Mouse (Mus musculus): ENCODE measurements around the gene Gpatch11. TPM values are rescaled to one million over a fixed set of nuclear protein-coding genes. Genes with fewer than 3 reads are reported as not detected.

Gene Gpatch11
- total and polyA plus RNA-seq, 2 experiments from 2014 or later, result 31.9 to 49.0 TPM

DNA sequence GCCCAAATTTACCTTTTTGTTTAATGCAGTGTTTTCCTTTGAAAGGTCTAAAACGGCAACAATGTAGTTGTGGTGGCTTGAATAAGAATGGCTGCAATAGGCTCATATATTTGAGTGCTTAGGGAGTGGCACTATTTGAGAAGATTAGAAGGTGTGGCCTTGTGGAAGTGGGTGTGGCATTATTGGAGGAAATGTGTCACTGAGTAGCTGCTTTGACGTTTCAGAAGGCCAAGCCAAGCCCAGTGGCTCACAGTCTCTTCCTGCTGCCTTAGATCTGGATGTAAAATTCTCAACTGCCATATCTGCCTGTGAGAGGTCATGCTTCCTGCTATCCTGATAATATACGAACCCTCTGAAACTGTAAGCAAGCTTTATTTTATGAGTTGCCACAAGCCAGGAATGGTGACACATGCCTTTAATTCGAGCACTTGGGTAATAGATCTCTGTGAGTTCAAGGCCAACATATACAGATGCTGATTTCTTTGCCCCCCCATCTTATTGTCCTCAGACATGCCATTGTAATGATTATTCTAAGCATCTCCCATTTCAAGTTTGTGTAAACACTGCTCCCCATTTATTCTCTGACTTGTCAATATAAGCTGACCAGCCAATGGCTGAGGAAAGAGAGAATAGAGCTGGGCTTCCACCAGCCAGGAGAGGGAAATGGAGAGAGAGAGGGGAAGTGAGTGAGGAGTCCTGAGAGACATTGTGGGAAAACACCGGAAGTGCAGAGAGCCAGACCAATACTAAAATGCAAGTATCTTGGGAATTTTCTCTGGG lies 50.1 kb downstream of the Gpatch11 start:
- Histone ChIP-seq H3K36me3 (ENCODE audit: insufficient read depth, low read length) (no peaks in the 10 kb centered on the region), H3K4me1 (ENCODE audit: insufficient read depth, low read length) (no peaks in the 10 kb centered on the region), H3K4me3 (ENCODE audit: low read depth, low read length) (no peak overlapping the region), H3K9ac (replicated peaks; ENCODE audit: low read length, poor library complexity, severe bottlenecking) (no peak overlapping the region), H3K27ac (ENCODE audit: low read depth, low read length) (no peak overlapping the region), H3K27me3 (ENCODE audit: insufficient read depth, low read length) (no peaks in the 10 kb centered on the region), H3K9me3 (ENCODE audit: low read length) (no peaks in the 10 kb centered on the region), H3K4me2 (ENCODE audit: low read depth, low read length, poor library complexity, severe bottlenecking) (no peak overlapping the region)
- ATAC-seq (ENCODE audit: low FRiP score) (no peak), DNase-seq (ENCODE audit: low spot score) (no peak)
- 88% methylated on average over 5 of the region's 5 CpGs for WGBS
- no peak for TF ChIP-seq CTCF (IDR thresholded peaks at IDR 0.05)

DNA sequence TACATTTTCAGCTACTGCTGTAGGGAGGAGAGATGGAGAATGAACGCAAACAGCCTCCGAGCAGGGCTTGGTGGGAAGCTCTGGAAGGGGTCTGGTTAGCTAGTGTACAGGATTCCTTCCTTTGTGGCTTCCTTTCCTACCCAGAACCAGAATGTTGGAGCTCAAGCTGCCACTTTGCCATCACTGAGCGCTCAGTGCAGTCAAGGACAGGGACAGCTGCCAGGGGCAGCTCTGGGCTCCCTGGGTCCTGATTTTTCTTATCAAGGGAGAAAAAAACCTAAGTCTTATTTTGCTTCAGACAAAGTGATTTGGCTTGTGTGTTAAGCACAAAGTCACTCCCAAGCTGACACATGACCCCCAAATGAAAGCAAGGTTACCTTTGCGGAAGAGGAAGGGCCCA lies 53.2 kb downstream of the Gpatch11 start:
- ATAC-seq (ENCODE audit: low FRiP score) (no peak), DNase-seq (ENCODE audit: low spot score) (peak; percentile 4)
- no peak overlapping the region for H3K9ac ChIP-seq (replicated peaks; ENCODE audit: low read length, poor library complexity, severe bottlenecking)

GRCm38 (mm10) chr17:78889184-78889583 lies 53.8 kb downstream of the Gpatch11 start:
- Histone ChIP-seq H3K27me3 (ENCODE audit: insufficient read depth, low read length) (no peaks in the 10 kb centered on the region), H3K4me1 (ENCODE audit: insufficient read depth, low read length) (no peaks in the 10 kb centered on the region), H3K27ac (ENCODE audit: low read depth, low read length) (no peak overlapping the region), H3K36me3 (ENCODE audit: insufficient read depth, low read length) (no peaks in the 10 kb centered on the region), H3K4me2 (ENCODE audit: low read depth, low read length, poor library complexity, severe bottlenecking) (no peak overlapping the region), H3K9ac (replicated peaks; ENCODE audit: low read length, poor library complexity, severe bottlenecking) (no peak overlapping the region), H3K9me3 (ENCODE audit: low read length) (no peaks in the 10 kb centered on the region), H3K4me3 (ENCODE audit: low read depth, low read length) (no peak overlapping the region)
- ATAC-seq (ENCODE audit: low FRiP score), result peak; percentile 54; the same call in 1 of the 2 replicates
- TF ChIP-seq CTCF (IDR thresholded peaks at IDR 0.05), result no peak
- peak; percentile 78 for DNase-seq (ENCODE audit: low spot score)
- 28% methylated on average over 3 of the region's 3 CpGs for WGBS

More for the DNA sequence above, 53.2 kb downstream of the Gpatch11 start:
- 93% methylated on average over 4 of the region's 4 CpGs for WGBS
- Histone ChIP-seq H3K9me3 (ENCODE audit: low read length) (no peaks in the 10 kb centered on the region), H3K27me3 (ENCODE audit: insufficient read depth, low read length) (no peaks in the 10 kb centered on the region), H3K4me2 (ENCODE audit: low read depth, low read length, poor library complexity, severe bottlenecking) (no peak overlapping the region), H3K36me3 (ENCODE audit: insufficient read depth, low read length) (no peaks in the 10 kb centered on the region), H3K4me3 (ENCODE audit: low read depth, low read length) (no peak overlapping the region), H3K27ac (ENCODE audit: low read depth, low read length) (no peak overlapping the region), H3K4me1 (ENCODE audit: insufficient read depth, low read length) (no peaks in the 10 kb centered on the region)
- TF ChIP-seq CTCF (IDR thresholded peaks at IDR 0.05), result no peak

DNA sequence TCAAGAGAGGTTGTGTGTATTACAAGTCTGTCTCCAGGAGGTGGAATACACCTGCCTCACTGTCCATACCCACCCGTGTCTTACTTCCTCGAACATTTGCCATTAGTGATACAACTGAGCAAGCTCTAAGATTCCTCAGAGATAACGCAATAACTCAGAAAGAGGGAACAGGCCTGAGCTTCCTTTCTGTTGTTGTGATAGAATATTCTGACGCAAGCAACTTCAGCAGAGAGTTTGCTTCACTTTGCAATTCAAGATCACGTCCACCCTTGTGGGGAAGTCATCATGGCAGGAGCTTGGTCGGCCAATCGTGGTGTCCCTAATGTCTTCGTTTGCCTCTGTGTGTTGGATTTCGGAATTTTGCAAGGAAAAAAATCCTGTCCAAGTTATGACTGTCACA lies 55.7 kb downstream of the Gpatch11 start:
- TF ChIP-seq CTCF (IDR thresholded peaks at IDR 0.05), result no peak
- H3K4me1 ChIP-seq (ENCODE audit: insufficient read depth, low read length), result no peaks in the 10 kb centered on the region
- ATAC-seq (ENCODE audit: low FRiP score) (no peak), DNase-seq (ENCODE audit: low spot score) (no peak)
- H3K9ac ChIP-seq (replicated peaks; ENCODE audit: low read length, poor library complexity, severe bottlenecking), result no peak overlapping the region
- no peaks in the 10 kb centered on the region for H3K36me3 ChIP-seq (ENCODE audit: insufficient read depth, low read length)
- no peak overlapping the region for H3K4me2 ChIP-seq (ENCODE audit: low read depth, low read length, poor library complexity, severe bottlenecking)
- H3K27ac ChIP-seq (ENCODE audit: low read depth, low read length), result no peak overlapping the region
- no peaks in the 10 kb centered on the region for H3K27me3 ChIP-seq (ENCODE audit: insufficient read depth, low read length)
- H3K9me3 ChIP-seq (ENCODE audit: low read length), result no peaks in the 10 kb centered on the region
- 83% methylated on average over 9 of the region's 9 CpGs for WGBS
- no peak overlapping the region for H3K4me3 ChIP-seq (ENCODE audit: low read depth, low read length)

GRCm38 (mm10) chr17:78894991-78895390 lies 59.6 kb downstream of the Gpatch11 start:
- Histone ChIP-seq H3K4me2 (ENCODE audit: low read depth, low read length, poor library complexity, severe bottlenecking) (no peak overlapping the region), H3K27ac (ENCODE audit: low read depth, low read length) (no peak overlapping the region), H3K4me1 (ENCODE audit: insufficient read depth, low read length) (no peaks in the 10 kb centered on the region)

GRCm38 (mm10) chr17:78895394-78895793 lies 60.0 kb downstream of the Gpatch11 start:
- ATAC-seq (ENCODE audit: low FRiP score), result no peak

More at GRCm38 (mm10) chr17:78894991-78895390, 59.6 kb downstream of the Gpatch11 start:
- no peak overlapping the region for H3K9ac ChIP-seq (replicated peaks; ENCODE audit: low read length, poor library complexity, severe bottlenecking)
- H3K4me3 ChIP-seq (ENCODE audit: low read depth, low read length), result no peak overlapping the region
- H3K27me3 ChIP-seq (ENCODE audit: insufficient read depth, low read length), result no peaks in the 10 kb centered on the region
- WGBS, result 86% methylated on average over 7 of the region's 7 CpGs
- H3K36me3 ChIP-seq (ENCODE audit: insufficient read depth, low read length), result no peaks in the 10 kb centered on the region
- H3K9me3 ChIP-seq (ENCODE audit: low read length), result no peaks in the 10 kb centered on the region
- TF ChIP-seq CTCF (IDR thresholded peaks at IDR 0.05), result no peak
- ATAC-seq (ENCODE audit: low FRiP score) (no peak), DNase-seq (ENCODE audit: low spot score) (no peak)

More at GRCm38 (mm10) chr17:78895394-78895793, 60.0 kb downstream of the Gpatch11 start:
- peak; percentile 88 for DNase-seq (ENCODE audit: low spot score)
- 33% methylated on average over 8 of the region's 8 CpGs for WGBS
- H3K27ac ChIP-seq (ENCODE audit: low read depth, low read length), result no peak overlapping the region
- no peak overlapping the region for H3K9ac ChIP-seq (replicated peaks; ENCODE audit: low read length, poor library complexity, severe bottlenecking)
- peak; percentile 57 for TF ChIP-seq CTCF (IDR thresholded peaks at IDR 0.05)
- peak overlapping the region; percentile 21; the same call in 1 of the 2 replicates for H3K4me2 ChIP-seq (ENCODE audit: low read depth, low read length, poor library complexity, severe bottlenecking)
- no peaks in the 10 kb centered on the region for H3K27me3 ChIP-seq (ENCODE audit: insufficient read depth, low read length)
- no peaks in the 10 kb centered on the region for H3K4me1 ChIP-seq (ENCODE audit: insufficient read depth, low read length)
- no peak overlapping the region for H3K4me3 ChIP-seq (ENCODE audit: low read depth, low read length)
- no peaks in the 10 kb centered on the region for H3K36me3 ChIP-seq (ENCODE audit: insufficient read depth, low read length)
- no peaks in the 10 kb centered on the region for H3K9me3 ChIP-seq (ENCODE audit: low read length)

Other genes with a start within 250 kb of the Gpatch11 start
- gene Strn, start 98.4 kb upstream of the Gpatch11 start, total RNA-seq (2014; rRNA removed), result 22.4 and 23.3 TPM in 2 replicates
- gene Strn, start 98.4 kb upstream of the Gpatch11 start, polyA plus RNA-seq (2015; fragmentation: Nextera tagmentation; extraction: Ambion mirVana), result 3.8 and 4.2 TPM in 2 replicates
- gene Heatr5b, start 203 bp upstream of the Gpatch11 start, total RNA-seq (2014; rRNA removed), result 52.0 and 56.6 TPM in 2 replicates
- 11.5 and 11.7 TPM in 2 replicates for gene Heatr5b, start 203 bp upstream of the Gpatch11 start, polyA plus RNA-seq (2015; fragmentation: Nextera tagmentation; extraction: Ambion mirVana)
- gene Eif2ak2, start 47.0 kb downstream of the Gpatch11 start, total RNA-seq (2014; rRNA removed), result 3.3 and 4.0 TPM in 2 replicates
- 3.1 and 4.0 TPM in 2 replicates for gene Eif2ak2, start 47.0 kb downstream of the Gpatch11 start, polyA plus RNA-seq (2015; fragmentation: Nextera tagmentation; extraction: Ambion mirVana)
- not detected in 2 replicates for gene Sult6b1, start 71.4 kb downstream of the Gpatch11 start, total RNA-seq (2014; rRNA removed)
- gene Sult6b1, start 71.4 kb downstream of the Gpatch11 start, polyA plus RNA-seq (2015; fragmentation: Nextera tagmentation; extraction: Ambion mirVana), result not detected in 2 replicates
- gene Cebpzos, start 80.9 kb downstream of the Gpatch11 start, total RNA-seq (2014; rRNA removed), result 17.6 and 25.4 TPM in 2 replicates
- gene Cebpzos, start 80.9 kb downstream of the Gpatch11 start, polyA plus RNA-seq (2015; fragmentation: Nextera tagmentation; extraction: Ambion mirVana), result 132 TPM in 2 replicates
- 18.4 and 20.9 TPM in 2 replicates for gene Cebpz, start 101.5 kb downstream of the Gpatch11 start, total RNA-seq (2014; rRNA removed)
- gene Cebpz, start 101.5 kb downstream of the Gpatch11 start, polyA plus RNA-seq (2015; fragmentation: Nextera tagmentation; extraction: Ambion mirVana), result 43.3 and 46.2 TPM in 2 replicates
- gene Ndufaf7, start 101.6 kb downstream of the Gpatch11 start, total RNA-seq (2014; rRNA removed), result 27.5 and 29.9 TPM in 2 replicates
- gene Ndufaf7, start 101.6 kb downstream of the Gpatch11 start, polyA plus RNA-seq (2015; fragmentation: Nextera tagmentation; extraction: Ambion mirVana), result 56.4 and 61.6 TPM in 2 replicates
- 15.5 and 20.1 TPM in 2 replicates for gene Prkd3, start 185.2 kb downstream of the Gpatch11 start, total RNA-seq (2014; rRNA removed)
- 4.9 and 5.9 TPM in 2 replicates for gene Prkd3, start 185.2 kb downstream of the Gpatch11 start, polyA plus RNA-seq (2015; fragmentation: Nextera tagmentation; extraction: Ambion mirVana)
- gene Qpct, start 216.3 kb downstream of the Gpatch11 start, total RNA-seq (2014; rRNA removed), result 27.9 and 28.0 TPM in 2 replicates
- 30.2 and 35.7 TPM in 2 replicates for gene Qpct, start 216.3 kb downstream of the Gpatch11 start, polyA plus RNA-seq (2015; fragmentation: Nextera tagmentation; extraction: Ambion mirVana)